Mouse (Mus musculus) mouse embryonic stem cell (cell line): ENCODE measurements around the gene Cep170b.

ENCODE experiments used
- in situ Hi-C, 2 experiments: fragments of 300-500 bp; cut with MboI; formaldehyde crosslinking; loops; 1 replicate in 1 of 2; 3 replicates in 1 of 2; pipeline ENCODE4 v1.14.3; 2019 to 2020; ENCODE audit warnings: low sequenced_read_pairs in 2 of 2, low pct_unique_long_range_greater_than_20kb in 1 of 2, mixed read lengths in 1 of 2; ENCODE audit not compliant: unreplicated experiment in 1 of 2

Gene Cep170b

DNA sequence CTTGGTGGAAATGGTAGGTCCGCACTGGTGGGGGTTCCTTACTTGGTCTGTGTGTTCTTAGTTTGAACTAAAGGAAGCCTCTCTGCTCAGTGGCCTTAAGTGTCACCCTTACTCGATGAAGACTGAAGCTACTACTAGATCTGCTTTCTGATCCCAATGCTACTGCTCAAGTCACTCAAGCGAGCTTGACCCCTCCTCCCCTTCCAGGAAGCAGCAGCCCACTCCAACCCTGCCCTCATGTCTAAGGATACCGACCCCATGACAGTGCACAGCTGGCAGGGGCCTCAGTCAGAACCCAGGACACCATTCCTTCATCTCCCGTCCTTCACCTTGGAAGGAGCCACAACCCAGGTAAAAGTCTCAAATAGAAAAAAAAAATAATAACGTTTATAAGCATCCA, at the start of gene Cep170b:
TSS of gene Cep170b (plus strand) at position 240 of the 400 bp plus-strand sequence.
- in situ Hi-C loops: no loop called here

DNA sequence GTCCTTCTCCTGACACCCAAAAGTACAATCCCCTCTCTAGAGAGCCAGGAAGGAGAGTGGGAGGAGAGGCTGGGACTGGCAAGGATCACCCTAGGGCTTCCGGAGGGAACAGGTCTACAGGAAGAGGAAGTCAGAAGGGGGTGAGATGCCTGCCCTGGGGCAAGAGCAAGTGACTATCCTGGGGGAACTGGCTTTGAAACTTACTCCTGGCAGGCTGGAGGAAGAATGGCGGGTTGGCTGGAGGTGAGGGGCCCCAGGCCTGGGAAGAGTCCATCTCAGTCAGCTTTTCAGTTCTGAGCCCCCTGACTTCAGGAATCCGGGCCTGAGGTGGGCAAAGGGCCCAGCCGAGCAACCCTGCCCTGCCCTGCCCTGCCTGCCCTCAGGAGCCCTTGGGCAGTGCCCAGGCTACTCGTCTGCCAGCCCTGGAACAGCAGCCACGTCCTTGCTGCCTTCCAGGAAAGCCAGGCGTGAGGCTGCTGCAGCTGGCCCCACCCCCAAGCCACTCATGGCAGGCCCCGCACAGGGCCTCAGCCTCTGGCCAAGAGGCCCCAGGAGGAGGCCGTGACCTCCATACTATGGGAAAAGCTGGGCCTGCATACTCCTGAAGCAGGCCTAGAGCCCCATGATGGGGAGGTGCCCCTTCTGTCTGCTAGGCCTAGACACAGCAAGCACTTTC, 49.4 kb upstream of the Cep170b start:
- in situ Hi-C loops: no loop called here

DNA sequence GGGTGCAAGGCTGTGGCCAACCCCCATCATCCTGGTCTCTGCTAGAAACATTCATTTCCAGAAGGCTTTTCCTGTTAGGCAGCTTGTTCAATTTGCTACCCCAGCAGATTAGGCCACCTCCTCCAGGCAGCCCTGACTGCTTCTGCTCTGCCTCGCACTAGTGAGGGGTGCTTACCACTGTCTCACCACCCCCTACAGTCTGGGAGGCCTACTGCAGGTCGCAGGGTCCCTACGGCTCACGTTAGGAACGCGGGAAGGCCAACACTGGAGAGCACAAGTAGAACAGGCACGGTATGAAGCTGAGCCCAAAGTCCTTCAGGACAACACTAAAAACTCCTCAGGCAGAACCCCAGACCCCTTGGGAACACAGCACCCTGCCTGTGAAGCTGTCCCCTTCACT, 48.4 kb upstream of the Cep170b start:
- in situ Hi-C loops: no loop called here

DNA sequence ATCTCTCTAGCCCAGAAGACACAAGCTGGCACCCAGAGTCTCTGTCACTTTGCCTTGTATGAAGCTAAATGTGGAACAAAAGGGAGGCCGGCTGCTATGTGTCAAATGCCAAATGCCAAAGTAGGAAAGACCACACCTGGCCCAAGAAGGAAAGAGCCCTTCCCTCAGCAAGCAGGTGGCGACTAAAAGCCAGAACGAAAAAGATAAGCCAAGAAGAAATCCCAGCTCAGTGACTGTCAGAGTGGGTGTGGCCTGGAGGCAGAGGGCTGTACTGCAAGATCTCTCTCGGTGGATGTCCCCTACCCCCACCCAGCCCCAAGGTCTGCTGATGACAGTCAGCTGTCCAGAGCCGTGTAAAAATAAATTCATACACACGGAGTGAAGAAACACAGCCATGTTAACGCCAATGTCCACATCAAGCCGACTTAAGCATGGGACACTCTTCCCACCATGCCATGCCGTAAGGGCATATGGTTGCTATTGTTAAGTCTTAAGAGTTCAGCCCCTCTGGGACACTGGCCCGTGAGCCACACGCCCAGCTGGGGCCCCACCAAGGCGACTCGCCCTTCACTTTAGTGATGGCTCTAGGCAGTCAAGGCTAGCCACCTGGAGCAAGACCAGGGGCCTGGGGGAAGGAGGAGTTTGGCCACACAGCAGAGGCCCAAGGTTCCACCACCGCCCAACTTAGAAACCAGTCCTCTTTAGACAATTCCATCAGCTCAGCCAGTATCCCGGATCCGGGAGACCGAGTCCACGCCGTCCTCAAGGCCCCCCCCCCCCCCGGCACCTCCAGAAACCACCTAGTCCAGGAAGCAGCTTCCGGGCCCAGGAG, 47.3 kb upstream of the Cep170b start:
- in situ Hi-C loops: no loop called here

DNA sequence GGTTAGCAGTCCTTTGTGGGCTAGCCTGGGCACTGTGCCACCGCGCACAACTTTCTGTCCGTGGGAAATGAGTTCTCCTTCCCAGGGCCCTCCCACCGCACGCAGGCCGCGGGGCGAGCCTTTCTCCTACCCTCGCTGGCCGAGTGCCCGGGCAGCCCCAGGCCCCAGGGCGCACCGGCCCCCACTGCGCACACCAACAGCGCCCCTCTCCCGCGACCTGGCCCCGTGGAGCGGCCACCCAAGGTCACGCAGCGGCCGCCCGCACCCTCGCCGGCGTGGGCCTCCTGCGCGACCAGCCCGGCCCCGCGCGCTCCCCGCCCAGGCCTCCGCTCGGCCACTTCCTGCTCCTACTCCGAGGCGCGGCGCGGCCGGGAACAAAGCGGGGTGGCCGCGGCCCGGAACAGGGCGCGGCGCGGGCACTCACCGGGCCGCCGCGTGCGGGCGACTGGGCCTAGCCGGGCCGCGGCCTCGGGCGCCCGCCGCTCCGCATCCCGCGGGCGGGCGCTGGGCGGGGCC, 46.6 kb upstream of the Cep170b start:
- in situ Hi-C loops: no loop called here

DNA sequence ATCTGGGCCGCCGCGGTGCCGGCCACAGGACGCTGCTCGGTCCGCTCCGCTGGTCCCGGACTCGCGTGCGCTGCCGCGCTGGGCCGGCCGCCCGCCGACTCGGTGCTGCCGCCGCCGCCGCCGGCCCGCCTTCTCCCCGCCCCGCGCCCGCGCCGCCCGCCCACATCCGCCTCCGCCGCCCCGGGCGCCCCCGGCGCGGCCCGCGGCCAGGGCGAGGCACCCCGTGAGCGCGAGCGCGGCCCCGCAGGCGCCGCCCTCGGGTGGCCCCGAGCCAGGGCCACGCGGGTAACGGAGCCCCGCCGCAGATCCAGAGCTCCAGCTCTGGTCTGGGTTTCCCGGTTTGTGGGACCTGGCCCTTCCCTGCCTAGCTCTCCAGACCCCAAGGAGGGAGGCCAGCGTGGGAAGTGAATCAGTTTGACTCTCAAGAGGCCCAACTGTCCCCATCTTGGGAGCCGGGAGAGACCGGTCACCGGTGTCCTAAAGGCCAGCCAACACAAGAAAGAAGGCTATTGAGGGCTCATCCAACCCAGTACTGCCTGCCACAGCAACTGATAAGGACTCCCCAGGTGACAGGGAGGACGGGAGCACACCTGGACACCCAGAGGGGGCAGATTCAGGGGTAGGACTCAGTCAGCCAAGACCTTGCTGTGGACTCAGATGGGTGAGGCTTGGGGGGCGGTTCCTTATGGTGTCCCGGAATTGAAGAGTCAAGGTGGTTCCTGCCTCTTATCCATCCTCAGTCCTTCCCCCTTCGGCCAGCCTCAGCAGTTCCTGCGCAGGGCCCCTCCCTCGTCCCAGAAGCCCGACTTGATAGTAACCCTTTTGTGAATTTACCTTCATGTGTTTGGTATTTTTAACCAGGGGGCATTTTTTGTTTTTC, 45.9 kb upstream of the Cep170b start, which contains the start of gene Akt1:
TSS of gene Akt1 (minus strand) at position 753 of the 880 bp plus-strand sequence.
- in situ Hi-C loops: no loop called here

DNA sequence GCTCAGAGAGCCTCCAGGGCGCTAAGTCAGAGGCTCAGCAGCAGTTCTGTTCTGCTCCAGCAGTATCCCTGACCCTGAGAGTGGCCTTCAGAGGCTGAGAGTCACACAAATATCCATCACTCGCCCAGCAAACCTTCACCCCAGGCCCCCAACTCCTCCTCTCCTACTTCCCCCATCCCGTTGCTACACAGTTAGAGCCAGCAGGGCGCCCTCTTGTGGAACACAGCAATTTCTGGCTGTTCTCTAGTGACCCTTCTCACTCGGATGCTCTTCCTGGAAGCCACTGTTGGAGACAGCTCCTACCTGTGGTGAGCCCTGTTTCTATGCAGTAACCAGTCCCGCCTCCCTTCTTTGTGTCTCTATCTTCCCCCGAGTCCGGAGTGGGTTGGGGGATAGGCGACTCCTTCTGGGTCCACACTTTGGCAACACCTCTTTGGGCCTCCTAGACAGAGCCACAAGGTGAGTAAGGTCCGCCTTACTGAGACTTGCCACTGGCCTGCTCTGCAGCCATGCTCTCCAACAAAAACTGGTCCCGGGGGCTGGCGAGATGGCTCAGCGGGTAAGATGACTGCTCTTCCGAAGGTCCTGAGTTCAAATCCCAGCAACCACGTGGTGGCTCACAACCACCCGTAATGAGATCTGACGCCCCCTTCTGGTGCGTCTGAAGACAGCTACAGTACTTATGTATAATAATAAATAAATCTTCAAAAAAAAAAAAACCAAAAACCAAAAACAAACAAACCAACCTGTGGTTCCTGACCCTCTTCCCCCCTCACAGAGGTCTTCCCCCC, 44.8 kb upstream of the Cep170b start:
- in situ Hi-C loops: no loop called here

DNA sequence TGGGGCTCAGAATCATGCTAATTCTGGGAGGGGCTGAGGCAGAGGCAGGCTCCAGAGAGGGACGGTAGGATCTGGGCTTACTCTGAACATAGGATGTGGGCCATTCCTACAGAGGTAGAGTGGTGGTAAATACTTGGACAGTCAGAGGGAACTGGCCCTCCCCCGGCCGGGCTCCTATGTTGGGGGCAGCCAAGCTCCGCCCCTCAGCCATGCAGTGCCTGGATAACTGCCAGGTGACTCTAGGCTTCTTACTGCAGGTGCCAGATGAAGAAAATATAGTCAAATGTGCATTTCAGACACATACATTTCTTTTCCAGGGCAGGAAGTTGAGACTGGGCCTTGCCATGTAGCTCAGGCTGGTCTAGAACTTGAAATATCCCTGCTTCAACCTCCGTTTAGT, 43.2 kb upstream of the Cep170b start:
- in situ Hi-C loops: no loop called here

DNA sequence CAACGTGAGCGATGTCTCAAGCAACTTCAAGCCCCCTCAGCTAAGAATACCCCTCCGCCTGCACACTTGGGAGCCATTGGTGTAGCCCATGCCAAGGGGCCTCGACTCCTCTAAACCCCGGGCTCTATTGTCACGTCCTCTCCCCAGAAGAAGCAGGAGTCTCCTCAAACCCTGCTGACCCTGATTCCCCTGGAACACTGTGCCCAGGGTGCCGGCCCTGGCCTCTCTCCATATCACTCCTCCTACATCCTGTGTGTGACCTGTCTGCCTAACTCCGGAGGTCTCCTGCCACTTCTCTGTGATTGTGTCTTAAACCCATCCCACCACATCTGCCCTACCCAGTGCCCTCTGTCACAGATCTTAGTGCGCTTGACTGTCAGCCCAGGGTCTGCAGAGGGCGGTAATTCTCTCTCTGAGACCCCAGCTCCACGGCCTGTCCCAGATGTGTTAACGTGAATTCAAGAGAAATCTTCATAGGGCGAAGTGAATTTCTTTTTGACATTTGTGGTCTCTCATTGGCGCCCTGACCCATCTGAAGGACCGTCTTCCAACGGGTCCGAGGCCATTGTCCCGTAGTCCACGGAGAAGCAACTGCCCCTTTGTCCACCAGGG, 42.2 kb upstream of the Cep170b start:
- in situ Hi-C loops: no loop called here

DNA sequence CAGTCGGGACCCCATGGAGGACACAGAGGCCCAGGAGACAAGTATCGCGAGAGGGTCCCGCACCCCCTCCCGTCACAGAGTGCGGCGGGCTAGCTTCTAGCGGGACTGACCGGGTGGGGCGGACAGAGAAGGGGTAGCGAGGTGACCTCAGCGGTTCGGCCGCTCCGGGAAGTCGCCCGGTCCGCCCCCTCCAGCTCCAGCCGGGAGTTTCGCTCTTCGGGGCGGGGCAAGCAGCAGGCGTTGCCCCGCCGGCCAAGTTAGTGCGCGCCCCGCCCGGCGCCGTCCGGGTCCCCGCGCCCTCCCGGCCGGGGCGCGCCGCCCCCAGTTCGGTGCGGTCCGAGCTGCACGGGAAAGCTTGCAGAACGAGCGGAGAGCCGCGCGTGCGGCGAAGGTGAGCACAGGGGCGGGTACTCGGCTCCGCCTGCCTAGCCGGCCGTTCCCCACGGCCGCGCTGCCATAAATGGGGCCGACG, 41.7 kb upstream of the Cep170b start, which contains the start of gene Zbtb42:
TSS of gene Zbtb42 (plus strand) at position 274 of the 472 bp plus-strand sequence.
- in situ Hi-C loops: no loop called here

DNA sequence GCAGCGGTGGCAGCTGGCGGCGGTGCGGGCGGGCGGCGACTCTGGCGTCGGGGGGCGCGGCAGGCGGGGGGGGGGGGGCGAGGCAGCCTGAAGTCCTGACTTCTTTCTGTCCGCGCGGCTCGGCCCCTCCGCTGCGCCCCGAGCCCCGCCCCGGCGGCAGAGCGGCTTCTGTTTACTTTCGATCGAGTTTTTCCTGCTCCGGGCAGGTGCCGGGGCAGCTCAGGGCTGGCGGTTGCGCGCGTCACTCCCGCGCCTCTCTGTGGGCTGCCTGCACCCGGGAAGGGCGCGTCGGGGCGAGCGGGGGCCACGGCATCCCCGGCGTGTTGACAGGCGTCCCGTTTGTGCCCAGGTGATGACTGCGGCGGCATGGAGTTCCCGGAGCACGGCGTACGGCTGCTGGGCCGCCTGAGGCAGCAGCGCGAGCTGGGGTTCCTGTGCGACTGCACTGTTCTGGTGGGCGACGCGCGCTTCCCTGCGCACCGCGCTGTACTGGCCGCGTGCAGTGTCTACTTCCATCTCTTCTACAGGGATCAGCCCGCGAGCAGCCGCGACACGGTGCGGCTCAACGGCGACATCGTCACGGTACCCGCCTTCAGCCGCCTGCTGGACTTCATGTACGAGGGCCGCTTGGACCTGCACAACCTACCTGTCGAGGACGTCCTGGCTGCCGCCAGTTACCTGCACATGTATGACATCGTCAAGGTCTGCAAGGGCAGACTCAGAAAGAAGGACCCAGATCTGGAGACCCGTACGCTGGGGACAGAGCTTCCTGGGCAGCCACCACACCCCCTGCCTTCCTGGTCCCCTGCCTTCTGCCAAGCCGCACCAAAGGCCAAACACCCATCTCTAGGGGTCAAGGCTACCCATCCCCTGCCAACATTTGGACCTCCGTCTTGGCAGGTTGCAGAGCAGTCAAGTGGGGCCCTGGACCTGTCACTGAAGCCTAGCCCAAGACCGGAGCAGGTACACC, 40.9 kb upstream of the Cep170b start:
- in situ Hi-C loops: no loop called here

DNA sequence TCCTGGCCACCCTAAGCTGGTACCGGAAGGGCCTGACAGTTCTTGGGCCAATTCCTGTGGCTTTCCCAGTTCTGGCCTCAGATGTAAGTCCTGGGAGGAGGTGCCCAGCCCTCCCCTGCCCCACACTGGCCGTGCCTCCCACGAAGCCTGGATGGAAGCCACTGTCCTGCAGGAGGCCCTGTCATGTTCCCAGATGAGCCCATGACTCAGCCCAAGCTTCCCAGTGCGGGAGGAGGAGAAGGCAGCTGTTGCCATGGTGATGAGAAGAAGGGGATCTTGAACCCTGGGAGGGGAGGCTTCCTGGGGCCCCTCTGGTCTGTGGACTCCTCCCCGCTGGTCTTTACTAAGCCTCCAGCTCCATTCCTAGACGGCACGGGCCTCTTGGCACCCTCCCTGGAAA, 36.9 kb upstream of the Cep170b start:
- in situ Hi-C loops: no loop called here

DNA sequence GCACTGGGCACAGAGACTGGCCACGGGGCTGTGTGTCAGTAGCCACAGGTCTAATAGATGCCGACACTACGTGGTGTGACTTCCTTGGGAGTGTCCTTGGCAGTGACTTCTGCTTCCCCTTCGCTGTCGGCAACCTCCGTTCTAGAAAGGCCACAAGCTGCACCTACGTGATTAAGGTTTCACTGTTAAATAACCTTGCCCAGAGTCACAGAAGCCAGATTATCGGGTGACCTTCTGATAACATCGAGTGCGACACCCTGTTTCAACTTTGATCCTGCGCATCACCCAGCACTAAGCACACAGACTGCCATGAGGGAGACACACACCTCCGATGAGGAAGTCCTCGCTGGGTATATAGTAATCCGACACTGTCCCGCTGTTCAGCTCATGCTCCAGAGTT, 31.8 kb upstream of the Cep170b start:
- in situ Hi-C loops: no loop called here

DNA sequence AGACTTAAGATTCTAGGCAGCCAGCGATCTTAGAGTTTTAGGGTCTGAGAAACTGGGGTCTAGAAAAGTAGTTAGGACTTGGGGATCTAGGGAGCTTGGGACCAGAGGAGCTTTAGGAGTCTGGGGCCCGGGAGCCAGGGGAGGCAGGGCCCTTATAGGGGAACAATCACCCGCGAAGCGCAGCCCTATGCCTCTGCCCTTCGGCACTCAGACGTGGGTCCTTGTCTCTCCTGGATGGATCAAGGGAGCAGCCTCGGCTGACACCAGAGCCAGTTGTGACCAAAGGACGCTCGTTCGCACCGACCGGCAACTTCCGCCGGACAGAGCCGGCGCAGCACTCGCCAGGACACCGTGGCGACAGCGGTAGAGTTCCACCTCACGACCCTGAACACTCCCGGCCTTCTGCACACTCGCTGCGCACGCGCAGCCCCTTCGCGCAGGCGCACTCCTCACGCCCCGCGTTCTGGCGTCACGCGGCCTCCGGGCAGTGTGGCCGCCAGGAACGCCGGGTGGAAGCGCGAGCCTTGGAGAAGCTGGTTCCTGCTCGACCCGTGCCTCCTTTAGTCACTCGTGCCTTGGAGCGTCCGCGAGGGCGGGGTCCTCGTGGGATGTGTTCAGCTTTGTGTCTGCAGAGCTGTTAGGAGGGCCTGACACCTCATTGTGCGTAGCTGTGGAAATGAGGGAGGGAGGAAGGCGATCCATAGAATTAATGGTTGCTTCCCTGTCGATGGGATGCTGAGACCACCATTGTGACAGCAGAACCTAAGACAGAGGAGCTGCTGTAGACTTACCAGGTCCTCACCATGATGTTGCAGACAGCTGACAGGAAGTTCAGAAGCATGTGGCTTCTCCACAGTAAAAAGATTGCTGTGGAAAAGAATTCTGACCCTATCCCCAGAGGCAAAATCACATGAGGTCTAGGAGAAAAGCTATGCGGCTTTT, 26.8 kb upstream of the Cep170b start:
- in situ Hi-C loops: no loop called here

DNA sequence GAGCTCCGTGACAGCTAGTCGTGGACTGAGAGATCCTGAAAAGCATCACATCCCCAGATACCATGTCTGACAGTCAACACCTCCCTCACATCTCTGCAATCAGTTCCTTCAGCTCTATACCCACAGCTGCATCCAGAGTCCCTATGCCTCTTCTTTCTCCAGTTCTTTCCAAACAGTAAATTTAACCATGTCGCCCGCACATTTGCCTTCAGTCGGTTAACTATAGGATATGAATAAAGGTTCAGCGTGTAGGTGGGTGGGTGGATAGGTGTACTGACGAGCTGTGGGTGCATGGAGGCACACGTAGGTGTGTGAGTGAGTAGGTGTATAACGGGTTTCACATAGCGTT, 26.2 kb upstream of the Cep170b start:
- in situ Hi-C loops: no loop called here
